Mouse (Mus musculus): ENCODE data around the gene Stpg4.

- no peak for TF ChIP-seq POLR2A (IDR thresholded peaks at IDR 0.05; ENCODE audit: borderline replicate concordance, insufficient read depth, low read length)
- TF ChIP-seq CTCF (IDR thresholded peaks at IDR 0.05; ENCODE audit: borderline replicate concordance, insufficient read depth, low read depth, low read length) = no peak
These were observed 17.9 kb upstream of the Stpg4 start for GRCm38 (mm10) chr17:87445337-87445916.
